Mouse (Mus musculus): ENCODE results near the gene Tmub2.

GRCm38 (mm10) chr11:102276411-102276915, 8.3 kb upstream of the Tmub2 start:
- no peak for TF ChIP-seq GATA1 (IDR thresholded peaks at IDR 0.05; ENCODE audit: borderline replicate concordance, low read length)
- no peak for TF ChIP-seq FLI1 (IDR thresholded peaks at IDR 0.05; ENCODE audit: low read length)
